Mouse (Mus musculus): ENCODE results near the gene Nfe2. TPM values are rescaled to one million over a fixed set of nuclear protein-coding genes. Genes with fewer than 3 reads are reported as not detected.

Gene Nfe2
- total and polyA plus RNA-seq, 3 experiments = 0.86 to 2.0 (median 1.6) TPM

DNA sequence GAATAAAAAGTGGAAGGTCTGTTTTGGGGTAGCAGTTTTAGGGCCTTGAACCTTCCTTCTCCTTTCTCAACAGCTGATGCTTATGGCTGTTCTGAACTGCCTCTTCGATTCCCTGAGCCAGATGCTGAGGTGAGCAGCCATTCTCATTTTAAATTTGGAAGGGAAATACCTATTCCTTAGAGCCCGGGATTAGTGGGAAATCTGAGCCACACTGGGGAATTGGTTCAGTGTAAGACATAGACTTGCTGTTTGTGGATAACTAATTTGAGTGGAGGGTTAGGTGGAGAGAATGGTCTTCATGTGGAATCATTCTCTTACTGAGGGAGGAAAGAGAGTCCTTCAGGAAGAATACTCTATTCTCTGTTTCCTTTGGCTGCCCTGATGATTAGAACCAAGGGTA lies 36.4 kb upstream of the Nfe2 start:
- intact Hi-C loops (cut with DNase I) = no loop called here
- H3K4me3 ChIP-seq = no peak overlapping the region
- H3K4me1 ChIP-seq (ENCODE audit: control insufficient read depth, insufficient read depth, low read length) = no peaks in the 10 kb centered on the region
- DNase-seq = no peak
- no peaks in the 10 kb centered on the region for H3K36me3 ChIP-seq (ENCODE audit: control insufficient read depth, insufficient read depth, low read length)
- 83% methylated on average over 2 of the region's 2 CpGs for WGBS
- H3K27ac ChIP-seq = no peak overlapping the region
- no peaks in the 10 kb centered on the region for H3K79me2 ChIP-seq (replicated peaks; ENCODE audit: control insufficient read depth, insufficient read depth, low read length)
- H3K9ac ChIP-seq (ENCODE audit: low read depth, low read length) = no peak overlapping the region
- H3K27me3 ChIP-seq (ENCODE audit: control insufficient read depth, insufficient read depth, low read length) = no peaks in the 10 kb centered on the region
- TF ChIP-seq CTCF (IDR thresholded peaks at IDR 0.05) = no peak
- TF ChIP-seq POLR2A (IDR thresholded peaks at IDR 0.05; ENCODE audit: insufficient read depth, low read depth, low read length) = no peak

DNA sequence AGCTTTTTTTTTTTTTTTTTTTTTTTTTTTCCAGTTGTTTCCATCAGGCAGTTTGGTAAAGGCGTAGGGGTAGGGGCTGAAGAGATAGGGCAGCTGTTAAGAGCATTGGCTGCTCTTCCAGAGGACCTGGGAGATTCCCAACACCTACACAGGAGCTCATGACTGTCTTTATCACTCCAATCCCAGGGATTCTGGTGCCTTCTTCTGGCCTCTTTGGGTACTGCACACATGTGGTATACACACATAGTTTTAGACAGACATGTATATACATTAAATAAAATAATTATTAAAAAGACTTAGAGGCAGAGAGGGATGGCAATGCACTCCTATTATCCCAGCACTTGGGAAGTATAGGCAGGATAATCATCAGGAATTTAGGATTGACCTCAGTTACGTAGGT lies 35.2 kb upstream of the Nfe2 start:
- H3K4me3 ChIP-seq = no peak overlapping the region
- intact Hi-C loops (cut with DNase I) = no loop called here
- 100% methylated on average over 2 of the region's 2 CpGs for WGBS
- no peak overlapping the region for H3K9ac ChIP-seq (ENCODE audit: low read depth, low read length)
- no peak overlapping the region for H3K27ac ChIP-seq
- no peak for DNase-seq
- H3K4me1 ChIP-seq (ENCODE audit: control insufficient read depth, insufficient read depth, low read length) = no peaks in the 10 kb centered on the region
- no peaks in the 10 kb centered on the region; the same call in 1 of the 2 replicates for H3K36me3 ChIP-seq (ENCODE audit: control insufficient read depth, insufficient read depth, low read length)
- no peaks in the 10 kb centered on the region; the same call in 1 of the 2 replicates for H3K79me2 ChIP-seq (replicated peaks; ENCODE audit: control insufficient read depth, insufficient read depth, low read length)
- TF ChIP-seq POLR2A (IDR thresholded peaks at IDR 0.05; ENCODE audit: insufficient read depth, low read depth, low read length) = no peak
- no peak for TF ChIP-seq EP300 (IDR thresholded peaks at IDR 0.05; ENCODE audit: insufficient read depth, low read depth, low read length)
- peak; percentile 18; the same call in 1 of the 2 replicates for TF ChIP-seq CTCF (IDR thresholded peaks at IDR 0.05)
- no peaks in the 10 kb centered on the region for H3K27me3 ChIP-seq (ENCODE audit: control insufficient read depth, insufficient read depth, low read length)

DNA sequence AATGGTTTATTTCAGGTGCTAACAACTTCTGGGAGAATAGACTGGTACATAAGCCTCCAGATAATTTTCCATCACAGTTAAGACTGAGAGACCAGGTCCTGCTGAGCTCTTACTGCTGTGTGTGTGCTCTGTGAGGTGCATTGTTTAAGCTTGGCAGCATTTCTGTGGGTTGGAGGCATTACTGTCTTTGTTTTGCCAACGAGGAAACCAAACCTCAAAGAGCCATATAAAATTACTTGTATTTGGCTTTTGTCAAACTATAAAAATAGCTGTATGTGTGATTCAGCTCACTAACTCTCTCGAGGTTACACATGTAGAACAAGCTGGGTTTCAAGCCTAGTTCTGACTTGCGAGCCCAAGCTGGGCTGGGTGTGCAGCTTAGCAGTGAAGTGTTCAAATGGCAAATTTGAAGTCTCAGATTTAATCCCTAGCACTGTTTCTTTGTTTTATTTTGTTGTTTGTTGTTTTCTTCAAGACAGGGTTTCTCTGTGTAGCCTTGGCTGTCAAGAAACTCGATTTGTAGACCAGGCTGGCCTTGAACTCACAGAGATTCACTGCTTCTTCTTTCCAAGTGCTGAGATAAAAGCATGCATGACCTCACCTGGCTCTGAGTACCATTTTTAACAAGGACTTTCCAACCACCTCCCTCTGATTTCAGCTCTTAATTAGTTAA lies 34.6 kb upstream of the Nfe2 start:
- Histone ChIP-seq H3K9ac (ENCODE audit: low read depth, low read length) (no peak overlapping the region), H3K36me3 (ENCODE audit: control insufficient read depth, insufficient read depth, low read length) (no peaks in the 10 kb centered on the region; the same call in 1 of the 2 replicates), H3K27ac (no peak overlapping the region), H3K4me3 (no peak overlapping the region), H3K79me2 (replicated peaks; ENCODE audit: control insufficient read depth, insufficient read depth, low read length) (no peaks in the 10 kb centered on the region; the same call in 1 of the 2 replicates), H3K27me3 (ENCODE audit: control insufficient read depth, insufficient read depth, low read length) (no peaks in the 10 kb centered on the region), H3K4me1 (ENCODE audit: control insufficient read depth, insufficient read depth, low read length) (no peaks in the 10 kb centered on the region)
- no peak for DNase-seq
- 69% methylated on average over 4 of the region's 4 CpGs for WGBS
- TF ChIP-seq CTCF (IDR thresholded peaks at IDR 0.05) = no peak
- no peak for TF ChIP-seq EP300 (IDR thresholded peaks at IDR 0.05; ENCODE audit: insufficient read depth, low read depth, low read length)
- TF ChIP-seq POLR2A (IDR thresholded peaks at IDR 0.05; ENCODE audit: insufficient read depth, low read depth, low read length) = no peak
- intact Hi-C loops (cut with DNase I) = no loop called here

DNA sequence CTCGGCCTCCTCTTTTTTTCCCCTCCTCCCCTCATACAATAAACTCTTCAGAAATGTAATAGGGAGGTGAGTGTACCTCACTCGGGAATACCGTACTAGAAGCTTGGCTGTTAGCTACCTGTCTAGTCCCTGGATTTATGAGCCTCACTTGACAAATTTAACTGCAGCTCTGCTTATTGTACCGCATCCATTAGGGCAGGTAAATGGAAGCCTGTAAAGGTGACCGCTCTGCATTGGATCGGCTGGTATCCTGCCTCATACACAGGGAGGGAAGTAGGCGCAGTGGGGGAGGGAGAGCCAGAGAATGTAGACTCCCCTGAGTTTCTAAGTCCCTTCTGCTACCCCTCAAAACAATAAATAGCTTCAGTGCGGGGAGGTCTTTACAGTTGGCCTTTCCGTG lies 32.6 kb upstream of the Nfe2 start:
- WGBS = 93% methylated on average over 9 of the region's 9 CpGs
- TF ChIP-seq EP300 (IDR thresholded peaks at IDR 0.05; ENCODE audit: insufficient read depth, low read depth, low read length) = no peak
- TF ChIP-seq POLR2A (IDR thresholded peaks at IDR 0.05; ENCODE audit: insufficient read depth, low read depth, low read length) = no peak
- no peak for TF ChIP-seq CTCF (IDR thresholded peaks at IDR 0.05)
- Histone ChIP-seq H3K9ac (ENCODE audit: low read depth, low read length) (no peak overlapping the region), H3K4me1 (ENCODE audit: control insufficient read depth, insufficient read depth, low read length) (peaks cover 4% of the 10 kb centered on the region), H3K4me3 (no peak overlapping the region), H3K36me3 (ENCODE audit: control insufficient read depth, insufficient read depth, low read length) (peaks cover 5% of the 10 kb centered on the region), H3K27ac (no peak overlapping the region), H3K27me3 (ENCODE audit: control insufficient read depth, insufficient read depth, low read length) (no peaks in the 10 kb centered on the region), H3K79me2 (replicated peaks; ENCODE audit: control insufficient read depth, insufficient read depth, low read length) (no peaks in the 10 kb centered on the region; the same call in 1 of the 2 replicates)
- DNase-seq = no peak
- intact Hi-C loops (cut with DNase I) = no loop called here

DNA sequence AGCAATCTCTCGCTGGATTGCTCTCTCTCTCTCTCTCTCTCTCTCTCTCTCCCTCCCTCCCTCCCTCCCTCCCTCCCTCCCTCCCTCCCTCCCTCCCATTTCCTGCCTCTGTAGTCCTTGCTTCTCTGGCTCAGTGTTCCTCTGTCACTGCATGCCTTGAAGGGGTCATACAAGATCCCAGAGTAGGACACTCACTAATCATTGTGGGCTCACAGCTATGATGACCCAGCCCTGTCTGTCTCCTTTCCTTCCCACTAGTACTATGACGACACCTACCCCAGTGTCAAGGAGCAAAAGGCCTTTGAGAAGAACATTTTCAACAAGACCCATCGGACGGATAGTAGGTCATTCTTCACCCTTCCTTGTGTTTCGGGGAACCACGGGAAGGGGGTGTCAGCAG lies 32.2 kb upstream of the Nfe2 start:
- Histone ChIP-seq H3K27me3 (ENCODE audit: control insufficient read depth, insufficient read depth, low read length) (no peaks in the 10 kb centered on the region), H3K9ac (ENCODE audit: low read depth, low read length) (no peak overlapping the region), H3K27ac (no peak overlapping the region), H3K36me3 (ENCODE audit: control insufficient read depth, insufficient read depth, low read length) (peaks cover 7% of the 10 kb centered on the region), H3K79me2 (replicated peaks; ENCODE audit: control insufficient read depth, insufficient read depth, low read length) (no peaks in the 10 kb centered on the region; the same call in 1 of the 2 replicates), H3K4me1 (ENCODE audit: control insufficient read depth, insufficient read depth, low read length) (peaks cover 8% of the 10 kb centered on the region), H3K4me3 (no peak overlapping the region)
- TF ChIP-seq POLR2A (IDR thresholded peaks at IDR 0.05; ENCODE audit: insufficient read depth, low read depth, low read length) (no peak), EP300 (IDR thresholded peaks at IDR 0.05; ENCODE audit: insufficient read depth, low read depth, low read length) (no peak), CTCF (IDR thresholded peaks at IDR 0.05) (no peak)
- intact Hi-C loops (cut with DNase I) = no loop called here
- 66% methylated on average over 6 of the region's 6 CpGs for WGBS
- no peak for DNase-seq

DNA sequence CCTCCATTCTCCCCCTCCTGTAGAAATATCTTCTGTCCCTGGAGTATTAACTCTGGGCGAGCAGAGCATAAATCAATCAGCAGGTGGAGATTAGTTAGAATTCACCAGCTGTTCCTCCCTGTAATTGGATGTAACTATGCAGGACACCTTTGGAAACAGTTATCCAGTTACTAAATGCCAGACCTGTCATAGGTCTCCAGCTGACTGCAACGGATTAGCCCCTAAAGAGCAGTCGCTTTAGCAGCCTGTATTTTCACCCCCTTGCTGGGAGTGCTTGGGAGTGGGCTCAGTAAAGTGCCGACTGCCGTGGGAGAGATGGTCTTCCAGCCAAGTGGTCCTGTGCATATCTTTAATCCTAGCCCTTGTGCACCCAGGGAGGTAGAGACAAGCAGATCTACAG lies 31.4 kb upstream of the Nfe2 start:
- no peaks in the 10 kb centered on the region; the same call in 1 of the 2 replicates for H3K79me2 ChIP-seq (replicated peaks; ENCODE audit: control insufficient read depth, insufficient read depth, low read length)
- no peak for TF ChIP-seq EP300 (IDR thresholded peaks at IDR 0.05; ENCODE audit: insufficient read depth, low read depth, low read length)
- no peak for TF ChIP-seq CTCF (IDR thresholded peaks at IDR 0.05)
- no peak overlapping the region for H3K27ac ChIP-seq
- WGBS = 61% methylated on average over 5 of the region's 5 CpGs
- H3K36me3 ChIP-seq (ENCODE audit: control insufficient read depth, insufficient read depth, low read length) = peaks cover 9% of the 10 kb centered on the region
- H3K9ac ChIP-seq (ENCODE audit: low read depth, low read length) = no peak overlapping the region
- intact Hi-C loops (cut with DNase I) = no loop called here
- no peak overlapping the region for H3K4me3 ChIP-seq
- no peak for DNase-seq
- H3K4me1 ChIP-seq (ENCODE audit: control insufficient read depth, insufficient read depth, low read length) = peaks cover 13% of the 10 kb centered on the region
- H3K27me3 ChIP-seq (ENCODE audit: control insufficient read depth, insufficient read depth, low read length) = no peaks in the 10 kb centered on the region

Data from heart, adult 2 months (tissue).